Mouse (Mus musculus) layer of hippocampus, postnatal 10 days (tissue): ENCODE measurements around the gene Cuedc2. TPM values are rescaled to one million over a fixed set of nuclear protein-coding genes. Genes with fewer than 3 reads are reported as not detected.

Experiments
- DNase-seq, 2 experiments: peaks; one replicate each; pipeline ENCODE4 v3.0.0; 2021; ENCODE audit warnings: low spot score in 2 of 2
- total RNA-seq, 2 experiments: library from RNA; stranded (reverse); gene quantifications; 2 replicates each; pipeline ENCODE4 v1.2.3; 2021

Gene Cuedc2
- total RNA-seq, 2 experiments from 2014 or later: 173 to 178 TPM

DNA sequence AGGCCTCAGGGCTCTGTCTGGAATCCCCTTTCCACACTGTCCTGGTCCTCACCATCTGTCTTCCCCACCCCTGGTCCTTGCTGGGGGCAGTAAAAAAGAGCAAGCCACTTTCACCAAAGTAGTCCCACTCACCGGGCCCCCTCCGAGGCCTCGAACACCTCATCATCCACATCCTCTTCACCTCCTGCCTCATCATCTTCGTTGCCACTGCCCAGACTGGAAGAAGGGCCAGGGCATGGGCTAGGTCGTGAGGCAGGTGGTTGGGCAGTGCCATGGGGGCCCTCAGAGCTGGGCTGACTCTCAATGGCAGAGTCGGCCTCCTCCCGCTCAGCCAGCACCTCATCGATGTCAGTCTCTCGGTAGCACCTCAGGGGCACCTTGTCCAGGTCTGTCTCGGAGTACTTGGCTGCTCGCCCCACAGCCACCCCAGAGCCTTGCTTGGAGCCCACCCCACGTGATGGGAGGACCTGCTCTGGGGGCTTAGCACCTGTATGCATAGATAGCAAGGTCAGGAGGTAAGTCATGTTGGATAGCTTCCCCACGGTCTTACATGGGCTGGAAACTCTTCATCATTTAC is 15.4 kb downstream of the Cuedc2 start:
- no peak for DNase-seq

- DNase-seq: no peak
Measured at GRCm38 (mm10) chr19:46322144-46322995, 16.1 kb downstream of the Cuedc2 start.

- DNase-seq: peak in 1 of 2 experiments; percentile 50
Measured at GRCm38 (mm10) chr19:46321101-46321943, 17.2 kb downstream of the Cuedc2 start.

- no peak for DNase-seq
Measured at GRCm38 (mm10) chr19:46320076-46320785, 18.3 kb downstream of the Cuedc2 start.

- peak; percentile 73 to 84 for DNase-seq
Measured at GRCm38 (mm10) chr19:46318586-46319378, 19.7 kb downstream of the Cuedc2 start.

GRCm38 (mm10) chr19:46318031-46318471 is 20.5 kb downstream of the Cuedc2 start:
- DNase-seq: peak; percentile 61 to 78

GRCm38 (mm10) chr19:46317546-46317885 is 21.0 kb downstream of the Cuedc2 start:
- peak; percentile 25 to 48 for DNase-seq

GRCm38 (mm10) chr19:46316846-46317545 is 21.5 kb downstream of the Cuedc2 start:
- DNase-seq: peak; percentile 61 to 62

GRCm38 (mm10) chr19:46315752-46316610 is 22.5 kb downstream of the Cuedc2 start:
- DNase-seq: peak; percentile 6 to 13

DNA sequence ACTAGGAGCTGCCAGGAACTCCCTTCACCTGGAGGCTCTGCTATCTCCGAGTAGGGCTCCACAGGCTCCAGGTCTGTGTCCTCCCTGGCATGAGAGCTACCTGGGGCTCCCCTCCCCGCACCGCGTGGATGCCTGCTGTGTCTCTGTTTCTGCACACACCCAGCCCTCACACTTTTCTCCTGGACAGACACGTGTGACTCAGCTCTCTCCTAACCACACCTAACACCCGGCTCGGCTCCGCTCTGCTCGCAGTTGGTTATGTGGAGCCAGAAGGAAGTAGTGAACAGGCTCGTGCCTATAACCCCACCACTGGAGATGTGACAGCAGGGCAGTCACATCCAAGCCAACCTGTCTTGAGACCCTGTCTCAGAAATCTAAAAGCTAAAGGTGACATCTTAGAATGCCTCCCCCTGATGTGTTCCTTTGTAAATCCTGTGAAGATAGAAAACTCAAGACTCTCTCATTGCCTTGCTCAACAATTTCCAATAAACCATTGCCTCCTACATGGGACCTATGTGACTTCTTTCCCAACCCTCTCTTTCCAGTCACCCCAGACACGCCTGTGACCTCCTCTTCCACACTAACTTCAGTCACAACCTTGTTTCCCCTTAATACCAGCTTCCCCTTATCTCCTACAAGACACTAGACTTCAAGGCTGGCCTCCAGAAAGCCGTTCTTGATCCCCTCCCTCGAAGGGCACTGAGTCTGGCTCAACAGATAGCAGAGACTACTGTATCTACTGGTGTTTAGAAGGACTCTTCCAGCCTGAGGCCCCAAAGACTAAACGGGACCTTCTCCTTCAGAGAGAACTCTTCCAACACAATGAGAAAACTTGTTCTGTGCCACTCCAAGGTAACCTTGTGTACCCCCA is 23.4 kb downstream of the Cuedc2 start:
- peak; percentile 4 to 9 for DNase-seq

DNA sequence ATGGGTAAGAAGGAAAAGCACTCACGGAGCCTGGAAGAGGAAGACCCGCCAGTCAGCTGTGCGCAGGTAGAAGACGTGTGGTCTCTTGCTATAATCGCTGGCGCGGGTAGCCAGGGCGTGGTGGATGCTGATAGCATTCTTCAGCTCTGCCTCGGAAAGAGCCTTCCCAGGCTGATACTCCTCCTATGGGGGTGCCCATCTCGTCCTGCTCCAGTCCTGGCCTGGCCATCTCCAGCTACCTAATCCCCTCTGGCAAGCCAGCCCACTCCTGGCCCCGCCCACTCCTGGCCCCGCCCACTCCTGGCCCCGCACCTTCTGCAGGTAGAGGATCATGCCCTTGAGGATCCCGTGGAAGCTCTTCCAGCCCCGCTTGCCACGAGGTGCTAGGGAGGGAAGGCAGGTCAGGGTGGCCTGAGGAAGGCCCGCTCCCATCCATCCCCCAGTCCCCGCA is 24.3 kb downstream of the Cuedc2 start:
- peak in 1 of 2 experiments; percentile 8 for DNase-seq

DNA sequence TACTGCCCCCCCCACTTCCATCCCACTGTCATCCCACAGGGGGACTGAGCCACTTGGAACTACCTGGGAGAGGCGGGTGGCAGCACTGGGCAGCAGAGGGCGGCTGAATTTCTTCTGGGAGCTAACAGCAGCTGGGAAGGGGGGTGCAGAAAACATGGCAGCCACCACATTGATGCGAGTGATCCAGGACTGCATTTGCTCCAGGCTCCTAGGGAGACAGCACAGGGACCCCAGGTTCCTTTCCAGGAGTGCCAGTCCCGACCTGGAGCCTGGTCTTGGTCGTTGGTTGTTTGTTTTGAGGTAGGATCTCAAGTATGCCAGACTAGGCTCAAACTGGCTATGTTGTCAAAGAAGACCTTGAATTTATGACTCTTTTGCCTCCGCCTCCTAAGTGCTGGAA is 24.9 kb downstream of the Cuedc2 start:
- DNase-seq: peak in 1 of 2 experiments; percentile 8

- DNase-seq: no peak
Measured at GRCm38 (mm10) chr19:46313116-46313515, 25.4 kb downstream of the Cuedc2 start.

DNA sequence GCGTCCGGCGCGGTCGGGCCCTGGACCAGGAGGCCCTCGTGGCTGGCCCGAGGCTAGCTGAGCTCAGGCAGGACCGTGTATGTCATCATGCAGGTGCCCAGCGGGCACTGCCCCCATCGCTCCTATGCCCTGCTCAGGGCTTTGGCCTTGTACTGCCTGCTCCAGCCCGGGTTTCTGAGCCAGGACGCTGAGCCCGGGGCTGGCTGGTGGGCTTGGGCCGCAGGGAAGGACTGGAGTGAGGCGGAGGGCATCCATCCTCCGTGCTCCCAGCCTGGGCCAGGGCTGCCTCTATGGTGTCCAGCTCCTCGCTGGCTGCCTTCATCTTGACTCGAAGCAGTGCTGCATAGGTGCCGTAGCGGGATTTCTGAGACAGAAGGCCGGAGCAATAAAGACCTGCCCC is 25.9 kb downstream of the Cuedc2 start:
- DNase-seq: peak; percentile 2 to 10

GRCm38 (mm10) chr19:46311341-46311740 is 27.2 kb downstream of the Cuedc2 start:
- DNase-seq: peak; percentile 6 to 14

DNA sequence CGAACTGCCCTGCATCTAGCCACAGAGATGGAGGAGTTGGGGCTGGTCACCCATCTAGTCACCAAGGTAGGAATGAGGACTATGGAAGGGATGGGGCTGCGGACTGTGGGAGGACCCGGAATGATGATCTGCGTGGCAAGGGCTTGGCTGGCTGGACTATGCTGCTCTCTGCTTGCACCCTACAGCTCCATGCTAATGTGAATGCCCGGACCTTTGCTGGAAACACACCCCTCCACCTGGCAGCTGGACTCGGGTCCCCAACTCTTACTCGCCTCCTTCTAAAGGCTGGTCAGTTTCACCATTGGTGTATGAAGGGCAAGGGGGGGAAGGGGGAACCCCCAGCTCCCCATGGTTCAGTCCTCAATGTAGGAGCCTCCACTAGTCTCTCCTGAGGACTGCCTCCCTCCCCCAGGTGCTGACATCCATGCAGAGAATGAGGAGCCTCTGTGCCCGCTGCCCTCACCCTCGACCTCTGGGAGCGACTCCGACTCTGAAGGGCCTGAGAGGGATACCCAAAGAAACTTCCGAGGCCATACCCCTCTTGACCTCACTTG is 28.1 kb downstream of the Cuedc2 start:
- DNase-seq: peak; percentile 4 to 11

DNA sequence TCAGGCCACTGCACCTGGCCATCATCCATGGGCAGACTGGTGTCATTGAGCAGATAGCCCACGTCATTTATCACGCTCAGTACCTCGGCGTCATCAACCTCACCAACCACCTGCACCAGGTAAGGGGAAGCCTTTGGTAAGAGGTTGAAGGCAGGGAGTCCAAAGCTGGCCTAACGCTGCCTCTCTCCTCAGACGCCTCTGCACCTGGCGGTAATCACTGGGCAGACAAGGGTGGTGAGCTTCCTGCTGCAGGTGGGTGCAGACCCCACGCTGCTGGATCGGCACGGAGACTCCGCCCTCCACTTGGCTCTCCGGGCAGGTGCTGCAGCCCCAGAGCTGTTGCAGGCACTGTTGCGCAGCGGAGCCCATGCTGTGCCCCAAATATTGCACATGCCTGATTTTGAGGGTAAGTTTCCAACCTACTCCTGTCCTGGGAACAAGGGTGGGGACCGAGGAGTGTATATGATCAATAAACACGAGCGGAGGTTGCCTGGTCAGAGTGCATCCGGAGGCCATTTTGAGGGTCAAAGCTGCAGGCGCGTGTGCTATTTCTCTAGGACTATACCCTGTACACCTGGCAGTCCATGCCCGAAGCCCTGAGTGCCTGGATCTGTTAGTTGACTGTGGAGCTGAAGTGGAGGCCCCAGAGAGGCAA is 28.7 kb downstream of the Cuedc2 start:
- peak; percentile 5 to 17 for DNase-seq
